Mouse (Mus musculus) limb, embryonic 14.5 days (tissue): ENCODE measurements at regions not wholly inside any gene's neighbourhood (a gene's known extent, or its start where the extent isn't known, plus 50 kb on each side); places are given as distances from the start of the nearest gene placed in this dataset.

Experiments
- ATAC-seq: fragments of 200-750 bp; cut with Nextera tagmentation; 2 replicates; pipeline ENCODE4 v1.8.0; 2017; ENCODE audit warnings: low read depth, moderate number of reproducible peaks, moderate TSS enrichment; ENCODE audit not compliant: low FRiP score
- DNase-seq: peaks from one replicate; pipeline ENCODE4 v3.0.0-alpha.2; 2015; ENCODE audit warnings: low spot score
- H3K27ac ChIP-seq: fragments of 300-500 bp; sonication (generic); replicated peaks from 2 replicates; pipeline ENCODE4 v1.5.1; 2014; ENCODE audit warnings: low read depth, mild to moderate bottlenecking, low read length, moderate library complexity, mixed read lengths
- H3K27me3 ChIP-seq: fragments of 300-500 bp; sonication (generic); 2 replicates; pipeline ENCODE4 v1.6.1; 2014; ENCODE audit warnings: low read length, mixed read lengths; ENCODE audit not compliant: control insufficient read depth, insufficient read depth
- H3K36me3 ChIP-seq: fragments of 300-500 bp; sonication (generic); 2 replicates; pipeline ENCODE4 v1.6.1; 2014; ENCODE audit warnings: mild to moderate bottlenecking, low read length, moderate library complexity, mixed read lengths; ENCODE audit not compliant: control insufficient read depth, insufficient read depth
- H3K4me1 ChIP-seq: fragments of 300-500 bp; sonication (generic); 2 replicates; pipeline ENCODE4 v1.6.1; 2014; ENCODE audit warnings: antibody characterized with exemption, low read length, mixed read lengths; ENCODE audit not compliant: control insufficient read depth, insufficient read depth
- H3K4me2 ChIP-seq: fragments of 300-500 bp; sonication (generic); replicated peaks from 2 replicates; pipeline ENCODE4 v1.6.1; 2014; ENCODE audit warnings: low read depth, mild to moderate bottlenecking, low read length, moderate library complexity; ENCODE audit not compliant: severe bottlenecking
- H3K4me3 ChIP-seq: fragments of 300-500 bp; sonication (generic); replicated peaks from 2 replicates; pipeline ENCODE4 v1.5.1; 2014; ENCODE audit warnings: low read length
- H3K9ac ChIP-seq: fragments of 300-500 bp; sonication (generic); 2 replicates; pipeline ENCODE4 v1.6.1; 2014; ENCODE audit warnings: mild to moderate bottlenecking, low read depth, low read length, moderate library complexity; ENCODE audit not compliant: severe bottlenecking
- H3K9me3 ChIP-seq: fragments of 300-500 bp; sonication (generic); 2 replicates; pipeline ENCODE4 v1.6.1; 2016; ENCODE audit warnings: low read length; ENCODE audit not compliant: control insufficient read depth
- POLR2A ChIP-seq: fragments of 200-500 bp; IDR thresholded peaks from 2 replicates; pipeline ENCODE4 v1.8.0; 2012; ENCODE audit warnings: inconsistent platforms, mild to moderate bottlenecking, moderate library complexity, borderline replicate concordance; ENCODE audit not compliant: insufficient read depth, insufficient read length; ENCODE audit errors: extremely low read depth
- WGBS: fragments of 180-500 bp; shearing (Covaris S2); extraction: QIAGEN DNeasy Blood & Tissue Kit; methylation state at CpG from one replicate; pipeline ENCODE4 v1.1.7; 2014; 5-methylcytosine and 5-hydroxymethylcytosine counted together

GRCm38 (mm10) chr7:37395881-37396513, 377.4 kb downstream of the Zfp536 start:
- DNase-seq (no peak), ATAC-seq (no peak)
- Histone ChIP-seq H3K4me2 (no peak overlapping the region), H3K9ac (no peak overlapping the region), H3K9me3 (no peaks in the 10 kb centered on the region), H3K27me3 (no peaks in the 10 kb centered on the region), H3K27ac (no peak overlapping the region), H3K36me3 (no peaks in the 10 kb centered on the region), H3K4me1 (peaks cover 3% of the 10 kb centered on the region; the same call in 1 of the 2 replicates), H3K4me3 (no peak overlapping the region)
- no peak for TF ChIP-seq POLR2A
- 62% methylated on average over 13 of the region's 13 CpGs for WGBS

- 93% methylated on average over 2 of the region's 2 CpGs for WGBS
- Histone ChIP-seq H3K4me2 (no peak overlapping the region), H3K4me1 (no peaks in the 10 kb centered on the region), H3K36me3 (no peaks in the 10 kb centered on the region), H3K9ac (no peak overlapping the region), H3K27ac (no peak overlapping the region), H3K27me3 (no peaks in the 10 kb centered on the region), H3K4me3 (no peak overlapping the region), H3K9me3 (no peaks in the 10 kb centered on the region)
- no peak for TF ChIP-seq POLR2A
- ATAC-seq (no peak), DNase-seq (no peak)
Measured at GRCm38 (mm10) chr7:37403483-37403882, 370.0 kb downstream of the Zfp536 start.

- DNase-seq (no peak), ATAC-seq (no peak)
- no peak overlapping the region for H3K4me3 ChIP-seq
- no peaks in the 10 kb centered on the region for H3K9me3 ChIP-seq
- no peak overlapping the region for H3K9ac ChIP-seq
- no peak overlapping the region for H3K4me2 ChIP-seq
- H3K4me1 ChIP-seq: no peaks in the 10 kb centered on the region
- TF ChIP-seq POLR2A: no peak
- H3K27me3 ChIP-seq: no peaks in the 10 kb centered on the region
- H3K27ac ChIP-seq: no peak overlapping the region
- 29% methylated on average over 4 of the region's 4 CpGs for WGBS
- H3K36me3 ChIP-seq: no peaks in the 10 kb centered on the region
Measured at GRCm38 (mm10) chr7:37413350-37413749, 360.1 kb downstream of the Zfp536 start.

- no peak for DNase-seq
- 66% methylated on average over 10 of the region's 10 CpGs for WGBS
Measured at GRCm38 (mm10) chr7:37421704-37422103, 351.7 kb downstream of the Zfp536 start.

More at GRCm38 (mm10) chr7:37421704-37422103, 351.7 kb downstream of the Zfp536 start:
- Histone ChIP-seq H3K4me1 (no peaks in the 10 kb centered on the region), H3K27ac (no peak overlapping the region), H3K4me2 (no peak overlapping the region), H3K36me3 (no peaks in the 10 kb centered on the region), H3K27me3 (no peaks in the 10 kb centered on the region), H3K4me3 (no peak overlapping the region), H3K9ac (no peak overlapping the region), H3K9me3 (no peaks in the 10 kb centered on the region)
- no peak for ATAC-seq
- no peak for TF ChIP-seq POLR2A
